Mouse (Mus musculus): ENCODE measurements around the gene Calml3. TPM values are rescaled to one million over a fixed set of nuclear protein-coding genes. Genes with fewer than 3 reads are reported as not detected.

The Calml3 gene
- polyA plus RNA-seq, 1 experiment: 0.02 TPM

DNA sequence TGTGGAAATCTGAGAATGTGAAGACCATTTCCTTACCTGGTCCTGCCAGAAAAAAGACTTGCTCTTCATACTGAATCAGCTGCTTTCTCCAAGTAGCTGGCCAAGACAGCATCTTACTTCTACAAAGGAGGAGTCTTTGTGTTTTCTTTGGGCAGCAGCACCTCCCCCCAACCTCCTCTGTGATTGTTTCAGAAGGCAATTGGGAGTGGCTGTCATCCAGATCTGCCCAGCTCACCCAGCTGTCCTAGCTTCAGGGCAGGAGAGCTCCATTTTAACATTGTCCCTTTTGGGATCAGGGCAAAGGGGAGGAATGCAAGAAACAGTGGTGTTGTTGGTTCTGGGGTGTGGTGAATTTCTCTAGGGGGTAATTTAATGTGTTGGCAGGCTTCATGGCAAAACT lies 37.0 kb downstream of the Calml3 start:
- Histone ChIP-seq H3K27me3 (ENCODE audit: control insufficient read depth, insufficient read depth, insufficient read length) (no peaks in the 10 kb centered on the region), H3K79me2 (ENCODE audit: control insufficient read depth, insufficient read depth) (no peaks in the 10 kb centered on the region), H3ac (ENCODE audit: control insufficient read depth, insufficient read length, low read depth) (no peak overlapping the region), H3K4me3 (ENCODE audit: insufficient read depth, poor library complexity, severe bottlenecking) (no peak overlapping the region), H3K79me3 (ENCODE audit: low read depth) (no peaks in the 10 kb centered on the region), H3K36me3 (ENCODE audit: control insufficient read depth, insufficient read depth) (no peaks in the 10 kb centered on the region)
- no peak for TF ChIP-seq MAX (IDR thresholded peaks at IDR 0.05)

DNA sequence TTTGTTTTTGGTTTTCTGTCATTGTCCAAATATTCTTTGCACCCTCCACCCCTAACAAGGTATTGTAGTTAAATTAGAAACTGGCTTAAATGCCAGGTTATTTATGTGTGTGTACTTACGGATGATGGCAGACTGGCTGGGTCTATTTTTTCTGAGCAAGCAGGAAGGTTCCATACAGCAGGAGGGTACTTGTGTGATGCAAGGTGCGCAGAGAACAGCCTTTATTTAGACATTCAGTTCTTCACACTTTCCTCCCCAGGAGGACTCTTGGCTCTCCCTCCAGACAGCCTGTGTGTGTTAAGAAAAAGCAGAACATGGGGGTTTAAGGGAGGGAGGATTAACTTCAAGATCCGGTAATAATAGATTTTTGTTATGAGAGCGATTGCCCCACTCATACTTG lies 38.3 kb downstream of the Calml3 start:
- Histone ChIP-seq H3K36me3 (ENCODE audit: control insufficient read depth, insufficient read depth) (no peaks in the 10 kb centered on the region), H3ac (ENCODE audit: control insufficient read depth, insufficient read length, low read depth) (no peak overlapping the region), H3K4me3 (ENCODE audit: insufficient read depth, poor library complexity, severe bottlenecking) (no peak overlapping the region), H3K79me2 (ENCODE audit: control insufficient read depth, insufficient read depth) (no peaks in the 10 kb centered on the region), H3K27me3 (ENCODE audit: control insufficient read depth, insufficient read depth, insufficient read length) (no peaks in the 10 kb centered on the region), H3K79me3 (ENCODE audit: low read depth) (no peaks in the 10 kb centered on the region)
- TF ChIP-seq CEBPB (IDR thresholded peaks at IDR 0.05; ENCODE audit: low read depth) (no peak), CTCF (IDR thresholded peaks at IDR 0.05; ENCODE audit: control insufficient read depth, insufficient read depth, insufficient read length) (no peak), MYOG (IDR thresholded peaks at IDR 0.05; ENCODE audit: control insufficient read depth, extremely low read depth, insufficient read length) (no peak), MYOD1 (IDR thresholded peaks at IDR 0.05; ENCODE audit: control insufficient read depth, insufficient read length, low read depth) (no peak), USF1 (IDR thresholded peaks at IDR 0.05; ENCODE audit: low read depth) (no peak), MAX (IDR thresholded peaks at IDR 0.05) (no peak), FOSL1 (IDR thresholded peaks at IDR 0.05; ENCODE audit: insufficient read depth, low read length, poor library complexity, severe bottlenecking) (no peak)

DNA sequence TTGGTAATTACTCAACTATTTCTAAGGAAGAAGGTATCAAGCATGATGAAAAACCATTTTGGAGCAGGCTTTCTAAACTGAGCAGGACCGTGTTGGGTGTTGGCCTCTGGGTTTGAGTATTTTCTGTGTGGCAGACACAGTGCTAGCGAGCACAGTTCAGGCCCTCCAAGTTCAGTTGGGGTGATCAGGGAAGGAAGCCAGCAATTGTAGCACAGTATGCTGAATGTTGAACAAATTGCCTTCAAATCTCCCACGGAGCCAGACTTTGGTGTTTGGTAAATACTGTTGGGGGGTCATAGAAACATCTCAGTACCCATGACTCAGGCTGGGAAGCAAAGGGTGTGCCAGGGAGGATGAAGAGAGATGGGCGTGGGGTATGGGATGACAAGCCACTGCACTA lies 43.0 kb downstream of the Calml3 start:
- Histone ChIP-seq H3ac (ENCODE audit: control insufficient read depth, insufficient read length, low read depth) (no peak overlapping the region), H3K4me3 (ENCODE audit: insufficient read depth, poor library complexity, severe bottlenecking) (no peak overlapping the region), H3K27me3 (ENCODE audit: control insufficient read depth, insufficient read depth, insufficient read length) (no peaks in the 10 kb centered on the region), H3K79me2 (ENCODE audit: control insufficient read depth, insufficient read depth) (no peaks in the 10 kb centered on the region), H3K79me3 (ENCODE audit: low read depth) (no peaks in the 10 kb centered on the region), H3K36me3 (ENCODE audit: control insufficient read depth, insufficient read depth) (no peaks in the 10 kb centered on the region)
- TF ChIP-seq FOSL1 (IDR thresholded peaks at IDR 0.05; ENCODE audit: insufficient read depth, low read length, poor library complexity, severe bottlenecking): no peak
- TF ChIP-seq MYOG (IDR thresholded peaks at IDR 0.05; ENCODE audit: control insufficient read depth, extremely low read depth, insufficient read length): no peak
- TF ChIP-seq MYOD1 (IDR thresholded peaks at IDR 0.05; ENCODE audit: control insufficient read depth, insufficient read length, low read depth): no peak
- TF ChIP-seq CEBPB (IDR thresholded peaks at IDR 0.05; ENCODE audit: low read depth): no peak
- TF ChIP-seq CTCF (IDR thresholded peaks at IDR 0.05; ENCODE audit: control insufficient read depth, insufficient read depth, insufficient read length): no peak
- TF ChIP-seq USF1 (IDR thresholded peaks at IDR 0.05; ENCODE audit: low read depth): no peak
- TF ChIP-seq MAX (IDR thresholded peaks at IDR 0.05): no peak

DNA sequence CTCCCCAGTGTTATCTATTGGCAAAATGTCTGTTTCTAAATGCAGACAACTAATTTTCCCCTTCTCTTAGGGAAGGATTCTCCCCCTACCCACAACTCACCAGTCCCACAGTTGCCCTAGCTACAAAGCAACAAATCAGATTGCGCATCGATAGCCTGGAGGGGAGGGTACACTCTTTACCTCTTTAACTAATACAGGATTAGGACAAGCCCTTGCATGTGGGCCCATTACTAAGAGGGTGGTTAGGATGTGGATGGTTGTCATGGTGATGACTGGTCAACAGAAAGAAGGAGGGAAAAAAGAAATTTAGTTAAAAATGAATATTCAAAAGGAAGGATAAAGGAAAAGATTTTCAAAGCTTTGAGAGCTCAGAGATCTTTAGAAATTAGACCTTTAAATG lies 45.8 kb downstream of the Calml3 start:
- H3ac ChIP-seq (ENCODE audit: control insufficient read depth, insufficient read length, low read depth): no peak overlapping the region

DNA sequence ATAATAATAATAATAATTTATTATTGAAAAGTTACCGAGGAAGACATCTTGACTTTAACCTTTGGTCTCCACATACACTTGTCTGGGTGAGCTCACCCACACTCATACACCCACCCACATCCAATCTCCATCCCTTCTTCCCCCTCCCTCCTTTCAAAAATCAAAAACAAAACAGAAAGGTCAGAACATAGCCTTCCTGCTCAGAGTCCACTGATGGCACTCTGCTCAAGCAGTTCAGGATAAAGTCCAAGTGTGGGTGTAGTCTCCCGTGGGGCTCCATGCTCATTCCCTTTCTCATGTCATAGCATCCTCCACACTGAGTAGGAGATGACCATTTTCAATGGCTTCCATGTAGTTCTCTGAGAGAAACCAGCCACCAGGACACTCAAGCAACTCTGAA lies 50.8 kb downstream of the Calml3 start:
- Histone ChIP-seq H3K4me3 (ENCODE audit: insufficient read depth, poor library complexity, severe bottlenecking) (no peak overlapping the region), H3K27me3 (ENCODE audit: control insufficient read depth, insufficient read depth, insufficient read length) (no peaks in the 10 kb centered on the region), H3K79me3 (ENCODE audit: low read depth) (no peaks in the 10 kb centered on the region), H3ac (ENCODE audit: control insufficient read depth, insufficient read length, low read depth) (no peak overlapping the region), H3K36me3 (ENCODE audit: control insufficient read depth, insufficient read depth) (no peaks in the 10 kb centered on the region), H3K79me2 (ENCODE audit: control insufficient read depth, insufficient read depth) (no peaks in the 10 kb centered on the region)
- no peak for TF ChIP-seq CEBPB (IDR thresholded peaks at IDR 0.05; ENCODE audit: low read depth)
- TF ChIP-seq USF1 (IDR thresholded peaks at IDR 0.05; ENCODE audit: low read depth): no peak
- no peak for TF ChIP-seq CTCF (IDR thresholded peaks at IDR 0.05; ENCODE audit: control insufficient read depth, insufficient read depth, insufficient read length)
- TF ChIP-seq FOSL1 (IDR thresholded peaks at IDR 0.05; ENCODE audit: insufficient read depth, low read length, poor library complexity, severe bottlenecking): no peak

More for the DNA sequence above, 45.8 kb downstream of the Calml3 start:
- Histone ChIP-seq H3K36me3 (ENCODE audit: control insufficient read depth, insufficient read depth) (no peaks in the 10 kb centered on the region), H3K27me3 (ENCODE audit: control insufficient read depth, insufficient read depth, insufficient read length) (no peaks in the 10 kb centered on the region), H3K79me3 (ENCODE audit: low read depth) (no peaks in the 10 kb centered on the region), H3K79me2 (ENCODE audit: control insufficient read depth, insufficient read depth) (no peaks in the 10 kb centered on the region), H3K4me3 (ENCODE audit: insufficient read depth, poor library complexity, severe bottlenecking) (no peak overlapping the region)
- TF ChIP-seq MYOD1 (IDR thresholded peaks at IDR 0.05; ENCODE audit: control insufficient read depth, insufficient read length, low read depth): no peak
- no peak for TF ChIP-seq MAX (IDR thresholded peaks at IDR 0.05)
- TF ChIP-seq MYOG (IDR thresholded peaks at IDR 0.05; ENCODE audit: control insufficient read depth, extremely low read depth, insufficient read length): no peak
- no peak for TF ChIP-seq CTCF (IDR thresholded peaks at IDR 0.05; ENCODE audit: control insufficient read depth, insufficient read depth, insufficient read length)
- TF ChIP-seq USF1 (IDR thresholded peaks at IDR 0.05; ENCODE audit: low read depth): no peak
- no peak for TF ChIP-seq FOSL1 (IDR thresholded peaks at IDR 0.05; ENCODE audit: insufficient read depth, low read length, poor library complexity, severe bottlenecking)
- no peak for TF ChIP-seq CEBPB (IDR thresholded peaks at IDR 0.05; ENCODE audit: low read depth)

Other genes starting within 250 kb of the Calml3 start
- gene Fam208b, start 193.2 kb downstream of the Calml3 start, polyA plus RNA-seq (2012; fragmentation: generic; extraction: Trizol): 3.7 TPM
- 1.8 TPM for gene Asb13, start 170.3 kb downstream of the Calml3 start, polyA plus RNA-seq (2012; fragmentation: generic; extraction: Trizol)
- gene Calm4, start 33.4 kb upstream of the Calml3 start, polyA plus RNA-seq (2012; fragmentation: generic; extraction: Trizol): not detected
- gene Calm5, start 49.9 kb upstream of the Calml3 start, polyA plus RNA-seq (2012; fragmentation: generic; extraction: Trizol): not detected
- gene Net1, start 113.9 kb upstream of the Calml3 start, polyA plus RNA-seq (2012; fragmentation: generic; extraction: Trizol): 27.3 TPM
- gene Tubal3, start 114.0 kb upstream of the Calml3 start, polyA plus RNA-seq (2012; fragmentation: generic; extraction: Trizol): not detected
- gene Ucn3, start 141.0 kb upstream of the Calml3 start, polyA plus RNA-seq (2012; fragmentation: generic; extraction: Trizol): not detected
- gene Akr1c14, start 244.7 kb upstream of the Calml3 start, polyA plus RNA-seq (2012; fragmentation: generic; extraction: Trizol): 0.05 TPM